Mouse (Mus musculus): ENCODE measurements at regions not wholly inside any gene's neighbourhood (a gene's known extent, or its start where the extent isn't known, plus 50 kb on each side); places are given as distances from the start of the nearest gene placed in this dataset.

DNA sequence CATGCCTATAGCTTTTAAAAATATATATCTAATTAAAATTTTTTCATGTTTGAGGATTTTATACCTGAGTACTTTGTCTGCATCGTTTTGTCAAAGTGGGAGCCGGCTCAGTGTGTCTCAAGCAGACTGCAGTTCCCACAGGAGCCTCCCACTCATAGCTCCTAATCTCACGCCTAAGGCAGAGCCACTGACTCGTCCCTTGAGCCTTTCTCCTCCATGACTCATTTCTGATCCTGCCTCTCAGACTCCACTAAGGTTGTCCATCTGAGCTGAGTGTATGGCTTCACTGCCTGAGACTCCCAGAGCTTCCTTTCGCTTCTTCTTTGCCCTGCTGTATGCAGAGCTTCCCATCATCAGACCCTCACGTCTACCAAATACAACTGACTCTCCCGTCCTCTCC, 98.8 kb downstream of the Efnb2 start:
- ATAC-seq (replicated peaks; ENCODE audit: poor library complexity, severe bottlenecking) = no peak

DNA sequence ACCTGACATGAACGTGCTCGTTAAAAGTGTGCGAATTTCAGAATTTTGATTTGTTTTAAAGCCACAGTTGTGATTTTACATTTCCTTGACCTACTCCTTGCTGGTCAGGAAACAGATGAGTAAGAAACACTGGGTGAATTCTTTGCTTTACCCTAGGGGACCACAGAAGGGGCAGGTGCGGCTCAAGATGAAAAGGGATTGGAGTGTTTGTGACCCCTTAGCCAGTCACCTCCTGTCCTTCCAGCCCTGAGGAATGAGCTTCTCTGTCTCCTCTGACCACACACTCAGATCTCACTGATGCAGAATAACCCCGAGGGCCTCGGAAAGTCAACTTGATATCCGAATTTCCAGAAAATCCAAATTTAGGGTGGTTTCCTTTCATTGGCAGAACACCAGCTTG, 103.0 kb downstream of the Efnb2 start:
- ATAC-seq (replicated peaks; ENCODE audit: poor library complexity, severe bottlenecking) = no peak

DNA sequence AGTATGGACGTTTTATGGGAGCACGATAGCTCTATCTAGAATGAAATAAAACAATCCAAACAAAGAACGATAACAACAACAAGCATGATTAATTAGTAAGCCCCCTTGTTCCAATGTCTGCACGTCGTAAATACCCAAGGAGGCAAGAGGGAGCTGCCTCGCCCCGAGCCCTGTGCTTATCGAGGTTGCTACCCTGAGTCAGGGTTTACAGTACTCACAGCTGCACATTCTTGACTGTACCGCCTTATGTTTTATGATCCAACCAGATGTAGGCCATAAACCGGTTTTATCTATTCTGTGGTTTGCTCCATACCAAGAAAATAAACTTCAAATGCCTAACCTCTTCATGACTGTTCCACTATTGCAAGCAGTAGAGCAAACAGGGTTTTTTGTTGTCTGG, 104.9 kb downstream of the Efnb2 start:
- ATAC-seq (replicated peaks; ENCODE audit: poor library complexity, severe bottlenecking) = no peak

DNA sequence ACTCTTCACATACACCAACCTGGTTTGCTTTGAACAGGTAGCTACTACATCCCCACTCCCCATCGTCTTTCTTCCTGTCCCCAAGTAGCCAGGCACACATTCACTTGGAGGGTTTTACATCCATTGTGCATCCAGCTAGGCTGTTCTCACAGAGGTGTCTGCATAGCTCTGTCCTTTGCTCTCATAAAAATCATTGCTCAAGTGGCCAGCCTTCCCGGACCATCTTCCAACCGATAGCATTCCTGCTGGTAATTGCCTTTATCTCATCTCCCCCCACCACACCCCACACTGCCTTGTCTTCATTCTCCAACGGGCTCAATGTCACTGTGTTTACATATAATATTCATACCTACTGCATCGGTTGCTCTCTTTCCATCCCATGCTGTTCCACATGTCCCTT, 106.4 kb downstream of the Efnb2 start:
- ATAC-seq (replicated peaks; ENCODE audit: poor library complexity, severe bottlenecking) = no peak

DNA sequence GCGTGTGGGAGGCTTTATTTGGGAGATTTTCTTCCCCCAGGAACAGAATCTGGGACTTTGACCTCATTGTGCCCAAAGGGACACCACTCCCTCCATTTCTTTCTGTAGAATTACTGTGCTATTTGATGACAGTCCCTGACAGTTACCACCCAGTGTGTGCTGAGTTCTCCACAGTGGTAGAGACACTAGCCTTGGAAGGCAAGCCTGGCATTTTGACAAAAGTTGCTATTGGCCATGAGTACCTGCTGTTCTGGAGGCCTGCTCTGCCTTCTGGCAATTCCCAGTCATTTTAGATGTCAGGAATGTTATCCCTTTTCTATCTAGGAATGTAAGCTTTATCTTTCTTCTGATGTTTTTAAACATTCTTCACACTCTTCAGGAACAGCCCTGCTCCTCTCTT, 108.3 kb downstream of the Efnb2 start:
- no peak for ATAC-seq (replicated peaks; ENCODE audit: poor library complexity, severe bottlenecking)

DNA sequence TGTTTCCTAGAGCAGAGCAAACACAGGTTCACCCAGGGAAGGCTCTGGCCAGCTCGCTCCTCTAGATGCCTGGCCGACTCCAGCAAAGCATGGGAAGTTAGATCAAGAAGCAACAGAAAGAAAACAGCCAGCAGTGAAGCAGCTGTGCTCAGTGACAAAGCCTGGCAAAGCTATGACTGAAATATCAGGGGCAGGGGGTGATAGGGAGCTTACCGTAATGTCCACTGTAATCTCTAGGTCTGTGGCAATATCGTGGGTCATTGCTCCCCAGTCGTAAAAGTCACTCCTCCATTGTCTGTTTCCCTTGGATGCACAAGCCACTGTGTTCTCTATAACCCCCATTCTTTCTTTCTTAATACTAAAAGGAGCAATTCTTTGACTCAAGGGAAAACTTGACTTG, 124.4 kb downstream of the Efnb2 start:
- no peak for ATAC-seq (replicated peaks; ENCODE audit: poor library complexity, severe bottlenecking)

DNA sequence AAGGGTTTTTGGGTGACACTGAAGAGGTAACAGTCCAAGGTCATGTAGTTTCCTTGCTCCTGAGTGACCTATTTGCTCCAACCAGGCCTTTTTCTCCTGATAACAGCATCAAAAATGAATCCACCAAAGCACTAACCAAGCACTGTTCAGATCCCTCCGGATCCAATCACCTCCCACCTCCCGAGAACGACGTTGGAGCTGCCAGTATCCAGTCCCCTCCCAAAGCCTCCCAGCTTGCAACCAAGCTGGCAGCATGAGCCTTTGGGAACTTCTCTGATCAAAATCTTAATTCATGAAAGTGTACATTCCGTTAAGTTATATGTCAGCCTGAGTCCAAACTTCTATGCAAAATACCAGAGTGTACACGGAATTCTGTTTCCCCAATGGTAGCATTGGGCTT, 126.3 kb downstream of the Efnb2 start:
- no peak for ATAC-seq (replicated peaks; ENCODE audit: poor library complexity, severe bottlenecking)

DNA sequence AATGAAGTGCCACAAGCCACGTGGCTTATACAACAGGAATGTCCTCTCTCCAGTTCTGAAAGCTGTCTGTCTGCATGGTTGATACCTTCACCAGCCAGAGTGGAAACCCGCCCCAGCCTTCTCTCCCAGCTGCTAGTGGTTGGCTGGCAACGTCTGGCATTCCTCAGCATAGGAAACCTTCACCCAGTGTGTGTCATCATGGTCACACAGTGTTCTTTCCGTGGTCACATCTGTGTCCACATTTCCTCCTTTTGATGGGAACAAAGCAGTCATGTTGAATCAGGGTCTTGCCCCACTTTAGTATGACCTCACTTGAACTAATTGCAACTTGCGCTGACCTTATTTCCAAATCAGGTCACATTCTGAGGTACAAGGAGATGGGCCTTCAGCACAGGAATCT, 128.1 kb downstream of the Efnb2 start:
- ATAC-seq (replicated peaks; ENCODE audit: poor library complexity, severe bottlenecking) = peak; percentile 48; the same call in 1 of the 2 replicates

DNA sequence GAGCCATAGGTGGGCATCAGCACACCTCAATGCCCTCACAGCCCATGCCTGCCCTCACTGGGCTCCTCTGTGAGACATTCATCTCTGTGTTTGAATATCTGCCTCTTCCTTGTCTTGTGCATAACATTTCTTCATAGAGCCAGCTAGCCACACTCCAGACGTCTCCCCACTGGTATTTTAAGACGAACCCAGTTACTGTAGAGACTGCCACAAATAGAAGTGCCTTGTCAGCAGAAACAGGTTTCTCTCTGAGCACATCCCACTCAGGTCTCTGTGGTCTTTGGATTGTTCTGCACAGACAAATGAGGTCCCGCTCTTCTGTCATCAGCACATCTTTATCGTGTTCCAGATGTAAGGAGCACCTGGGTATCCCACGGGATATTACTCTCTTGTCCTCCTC, 130.5 kb downstream of the Efnb2 start:
- ATAC-seq (replicated peaks; ENCODE audit: poor library complexity, severe bottlenecking) = no peak

DNA sequence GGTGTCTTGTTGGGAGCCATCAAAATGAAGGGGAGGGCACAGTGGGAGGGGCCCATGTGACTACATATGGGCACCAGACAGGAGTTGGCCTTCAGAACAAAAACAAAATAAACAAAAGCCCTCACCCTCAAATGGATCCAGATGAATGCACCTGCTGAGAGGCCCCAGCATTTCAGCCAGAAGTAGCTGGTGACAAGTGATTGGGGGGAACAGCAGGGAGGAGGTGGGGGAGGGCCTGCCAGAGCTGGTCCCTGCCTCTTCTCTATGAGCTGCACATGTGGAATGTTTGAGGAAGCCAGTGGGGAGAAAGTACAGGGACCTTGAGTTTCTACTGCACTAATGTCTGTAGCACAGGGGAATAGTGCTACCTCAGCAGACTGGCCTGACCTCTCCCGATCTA, 139.5 kb downstream of the Efnb2 start:
- ATAC-seq (replicated peaks; ENCODE audit: poor library complexity, severe bottlenecking) = no peak

DNA sequence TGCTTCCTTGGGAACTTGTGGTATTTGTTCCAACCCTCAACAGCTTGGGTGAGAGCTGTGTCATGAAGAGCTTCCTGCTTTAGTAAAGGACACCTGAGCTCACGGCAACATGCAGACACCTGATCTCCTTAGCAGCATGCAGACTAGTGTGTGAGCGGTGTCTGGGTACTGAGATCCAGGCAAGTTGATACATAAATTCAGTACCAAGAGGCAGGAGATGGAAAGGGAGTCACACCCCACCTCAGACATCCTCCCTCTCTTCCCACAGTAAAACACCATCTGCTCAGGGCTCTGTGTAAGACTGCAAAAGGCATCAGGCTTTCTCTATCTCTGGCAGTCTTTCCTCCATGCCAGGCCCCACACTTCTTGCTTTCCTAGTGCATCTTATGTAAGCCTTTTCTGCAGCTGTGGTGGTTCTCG, 141.3 kb downstream of the Efnb2 start:
- ATAC-seq (replicated peaks; ENCODE audit: poor library complexity, severe bottlenecking) = no peak

DNA sequence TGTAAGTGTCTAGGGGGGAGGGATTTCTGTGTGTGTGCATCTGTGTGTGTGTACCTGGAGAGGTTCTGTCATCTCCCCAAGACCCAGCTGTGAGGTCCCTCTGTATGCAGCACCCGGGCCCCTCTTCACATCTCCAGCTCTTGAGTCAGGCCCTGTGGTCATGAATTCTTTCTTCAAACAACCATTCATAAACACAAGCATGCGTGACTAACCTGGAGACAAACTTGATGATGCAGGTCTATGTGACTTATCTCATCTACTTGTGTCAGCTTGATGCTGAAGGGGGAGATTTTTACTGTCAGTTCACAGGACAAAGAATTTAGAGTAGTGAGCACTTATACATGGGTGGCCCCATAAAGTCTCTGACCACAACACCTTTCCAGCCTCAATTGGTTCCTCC, 143.4 kb downstream of the Efnb2 start:
- no peak for ATAC-seq (replicated peaks; ENCODE audit: poor library complexity, severe bottlenecking)

DNA sequence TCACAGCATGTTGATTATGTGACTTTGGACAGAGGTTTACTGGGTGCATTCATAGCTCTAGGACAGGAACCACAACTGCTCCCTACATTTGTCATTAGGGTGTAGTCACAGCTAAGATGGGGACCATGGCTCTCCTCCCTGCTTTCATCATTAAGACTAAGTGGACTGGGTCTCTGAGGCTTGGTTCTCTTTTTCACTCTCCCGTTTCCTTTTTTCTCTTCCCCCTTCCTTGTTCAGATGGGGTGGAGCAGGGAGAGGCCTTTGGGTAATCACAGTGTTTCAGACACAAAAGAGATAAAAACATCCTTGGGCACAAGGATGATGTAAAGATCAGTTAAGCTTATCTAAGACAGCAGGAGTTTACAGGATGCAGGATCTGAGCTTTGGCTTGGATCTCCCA, 144.8 kb downstream of the Efnb2 start:
- peak; percentile 30 for ATAC-seq (replicated peaks; ENCODE audit: poor library complexity, severe bottlenecking)

DNA sequence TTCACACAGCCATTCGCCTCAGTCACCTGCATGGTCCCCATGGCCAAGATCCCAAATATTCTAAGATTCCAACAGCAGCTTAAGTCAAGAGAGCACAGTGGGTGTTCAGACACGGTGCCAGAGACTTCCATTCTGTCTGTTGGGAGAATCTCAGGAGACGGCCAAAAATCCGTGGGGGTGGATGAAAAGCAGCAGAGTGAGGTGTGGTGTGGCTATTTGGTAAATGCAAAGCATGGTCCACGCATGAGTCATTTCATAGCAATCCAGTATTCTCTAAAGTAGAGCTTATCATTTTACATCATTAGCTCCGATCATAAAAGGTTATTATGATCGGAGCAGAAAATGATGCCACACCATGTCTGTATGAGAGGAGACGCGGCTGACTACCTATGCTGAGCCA, 161.1 kb downstream of the Efnb2 start:
- ATAC-seq (replicated peaks; ENCODE audit: poor library complexity, severe bottlenecking) = no peak

DNA sequence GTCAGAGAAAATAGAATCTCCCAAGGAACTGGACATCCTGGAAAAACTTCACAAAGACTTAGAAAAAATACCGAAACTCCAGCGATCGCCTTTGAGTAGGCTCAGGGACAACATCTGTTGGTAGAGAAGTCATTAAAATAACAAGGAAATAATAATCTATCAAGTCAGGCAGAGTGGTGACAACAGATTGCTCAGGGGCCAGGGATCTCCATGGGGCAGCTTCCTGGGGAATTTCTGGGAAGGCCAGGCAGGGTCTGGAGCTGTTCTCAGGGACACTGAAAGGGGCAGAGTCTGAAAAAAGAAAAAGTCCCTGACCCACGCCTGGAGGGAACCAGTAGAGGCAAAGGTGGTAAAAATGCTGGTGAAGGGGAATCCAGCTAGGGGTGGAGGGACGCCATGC, 162.3 kb downstream of the Efnb2 start:
- no peak for ATAC-seq (replicated peaks; ENCODE audit: poor library complexity, severe bottlenecking)

DNA sequence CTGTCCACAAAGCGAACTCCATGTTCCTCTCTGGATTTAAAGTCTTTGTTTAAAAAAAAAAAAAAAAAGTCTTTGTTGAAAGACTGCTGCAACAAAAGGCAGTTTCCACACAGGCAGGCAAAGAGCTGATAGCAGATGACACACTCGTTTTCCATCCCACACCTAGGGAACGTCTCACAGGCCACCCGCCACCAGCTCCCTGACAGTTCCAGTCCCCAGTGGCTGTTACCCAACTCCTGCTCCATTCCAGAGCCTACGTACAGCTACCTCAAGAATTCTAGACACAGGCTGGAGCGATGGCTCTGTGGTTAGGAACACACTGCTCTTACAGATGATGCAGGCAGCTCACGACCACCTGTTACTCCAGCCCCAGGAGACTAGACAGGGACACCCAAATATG, 165.6 kb downstream of the Efnb2 start:
- no peak for ATAC-seq (replicated peaks; ENCODE audit: poor library complexity, severe bottlenecking)

DNA sequence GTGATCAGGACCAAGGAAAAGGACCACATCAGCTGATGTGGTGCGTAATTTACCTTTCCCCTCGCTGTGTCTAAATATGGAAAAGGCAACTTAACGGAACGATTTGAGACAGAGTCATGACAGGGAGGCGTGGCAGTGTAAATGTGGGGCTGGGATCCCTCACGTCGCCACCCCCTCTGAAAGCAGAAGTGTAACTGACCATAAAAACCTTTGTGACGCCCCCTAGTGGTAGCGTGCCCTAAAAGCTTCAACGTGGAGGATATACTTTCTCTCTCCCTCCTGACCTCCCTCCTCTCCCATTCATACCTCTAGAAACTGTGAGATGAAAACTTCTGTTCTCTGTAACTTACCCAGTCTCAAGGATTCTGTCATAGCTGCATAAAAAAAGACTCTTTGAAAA, 166.8 kb downstream of the Efnb2 start:
- no peak for ATAC-seq (replicated peaks; ENCODE audit: poor library complexity, severe bottlenecking)

DNA sequence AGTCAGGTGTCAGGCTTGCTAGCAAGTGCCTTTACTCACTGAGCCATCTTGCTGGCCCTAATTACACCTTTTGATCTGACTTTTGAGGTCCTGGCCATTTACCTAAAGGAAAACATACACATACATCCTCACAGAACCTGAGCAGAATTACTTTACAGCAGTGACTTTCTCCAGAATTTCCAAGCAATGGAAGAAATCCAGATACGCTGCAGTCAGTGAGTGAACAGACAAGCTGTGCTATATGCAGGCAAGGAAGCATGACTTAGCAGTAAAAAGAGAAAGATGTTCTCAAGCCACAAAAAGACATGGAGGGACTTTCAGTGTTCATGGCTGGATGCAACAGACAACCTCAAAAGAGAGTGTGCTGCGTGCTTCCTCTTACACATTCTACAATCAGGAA, 169.1 kb downstream of the Efnb2 start:
- no peak for ATAC-seq (replicated peaks; ENCODE audit: poor library complexity, severe bottlenecking)

DNA sequence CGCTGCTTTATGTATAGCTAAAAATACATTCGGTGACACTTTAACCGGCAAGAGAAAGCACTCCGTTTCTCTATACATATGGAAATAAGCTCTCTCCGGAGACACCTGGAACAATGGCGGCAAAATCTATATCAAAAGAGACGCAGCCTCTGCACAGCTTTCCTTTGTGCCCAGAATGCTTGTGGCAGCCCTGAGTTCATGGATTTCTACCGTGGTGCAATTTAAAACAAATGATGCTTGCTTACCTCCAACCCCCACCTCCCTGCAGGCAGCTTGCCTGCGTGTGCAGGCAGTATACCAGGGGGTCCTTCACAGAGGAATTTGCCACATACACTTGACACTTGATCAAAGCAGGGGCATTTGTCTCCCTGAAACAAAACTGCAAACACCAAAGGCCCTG, 171.3 kb downstream of the Efnb2 start:
- no peak for ATAC-seq (replicated peaks; ENCODE audit: poor library complexity, severe bottlenecking)

DNA sequence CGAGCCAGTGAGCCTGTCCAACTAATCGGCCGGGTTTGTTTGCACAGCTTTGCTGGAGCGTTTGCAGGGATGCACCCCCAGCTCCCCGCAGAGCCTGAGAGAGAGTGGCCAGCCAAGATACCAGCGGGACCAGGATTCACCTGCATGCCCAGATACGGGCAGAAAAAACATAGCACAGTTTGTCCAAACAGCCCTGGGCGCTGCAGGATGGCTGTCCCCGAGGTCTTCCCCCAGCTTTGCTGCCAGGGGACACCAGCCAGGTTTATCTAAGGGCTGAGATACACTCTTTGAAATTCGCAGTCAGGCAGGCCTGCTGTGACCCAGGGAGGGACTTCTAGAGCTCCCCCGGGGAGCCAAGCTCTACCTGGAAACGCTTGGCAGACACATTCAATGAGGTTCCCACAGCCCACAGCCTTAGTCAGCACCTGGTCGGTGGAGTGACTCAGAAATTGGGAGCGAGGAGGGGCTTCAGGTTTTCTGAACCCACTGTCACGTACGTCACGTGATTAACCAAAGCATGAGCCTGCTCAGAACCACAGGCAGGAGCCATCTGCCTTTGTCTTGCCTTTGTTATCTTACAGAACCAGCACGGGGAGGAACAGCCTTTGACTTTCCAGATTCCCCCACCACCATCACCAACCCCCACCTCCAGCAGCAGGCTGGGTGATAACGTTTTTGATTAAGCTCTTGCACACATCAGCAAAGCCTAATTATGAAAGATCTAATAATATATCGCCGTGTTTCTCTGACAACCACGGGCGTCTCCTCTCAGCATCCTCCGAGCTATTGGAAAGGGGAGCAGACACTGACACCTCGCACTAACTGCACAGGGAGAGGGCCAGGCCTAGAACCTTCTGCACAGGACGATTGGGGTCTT, 172.1 kb downstream of the Efnb2 start:
- no peak for ATAC-seq (replicated peaks; ENCODE audit: poor library complexity, severe bottlenecking)

DNA sequence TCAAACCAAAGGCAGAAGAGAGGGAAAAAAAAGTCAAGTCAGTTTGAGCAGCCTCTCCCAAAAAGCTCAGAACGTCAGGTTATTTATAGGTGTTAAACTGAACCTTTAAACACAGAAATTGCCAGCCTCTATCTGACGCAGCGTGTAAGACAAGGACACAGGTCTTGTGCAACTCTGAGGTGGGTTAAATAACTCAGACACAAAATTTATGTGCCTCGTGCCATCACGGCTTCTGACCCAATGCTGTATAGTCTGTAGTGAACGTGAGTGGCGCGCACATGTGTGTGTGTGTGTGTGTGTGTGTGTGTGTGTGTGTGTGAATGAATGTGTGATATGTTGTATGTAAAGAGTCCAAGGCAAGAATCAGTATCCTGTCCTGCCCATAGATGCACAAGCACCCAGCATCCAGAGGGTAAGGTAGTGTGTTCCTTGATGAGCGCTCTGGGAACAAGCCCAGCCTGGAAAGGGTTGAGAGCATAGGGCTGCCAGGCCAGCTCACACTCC, 172.8 kb downstream of the Efnb2 start:
- no peak for ATAC-seq (replicated peaks; ENCODE audit: poor library complexity, severe bottlenecking)

DNA sequence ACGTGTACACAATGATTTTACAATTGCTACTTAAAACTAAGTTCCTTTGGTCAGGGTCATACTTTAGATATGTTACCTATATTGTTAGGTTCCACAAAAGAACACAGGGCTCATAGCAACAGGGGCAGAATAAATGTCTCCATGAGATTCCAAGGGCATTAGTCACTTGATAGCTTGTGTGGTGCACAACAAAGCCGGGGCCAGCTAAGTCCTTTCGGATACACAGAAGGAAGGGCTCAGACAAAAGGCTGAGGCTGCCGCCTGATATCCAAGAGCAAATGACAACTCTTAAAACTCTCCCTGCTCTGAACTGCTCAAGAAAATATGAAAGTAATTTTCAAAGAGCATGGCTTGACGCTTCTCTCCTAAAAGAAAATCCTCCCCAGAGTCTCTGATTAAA, 173.3 kb downstream of the Efnb2 start:
- no peak for ATAC-seq (replicated peaks; ENCODE audit: poor library complexity, severe bottlenecking)
